Mouse (Mus musculus) MEL-GATA-1-ER (cell line): ENCODE data around the gene Scaf1.
A peak's percentile ranks its signal among the peaks of the same experiment; 100 is the strongest.

Source experiments
- DNase-seq: peaks from one replicate; pipeline ENCODE4 v3.0.0-alpha.2; 2012; ENCODE audit warnings: low read depth; ENCODE audit errors: extremely low read depth

Gene Scaf1

GRCm38 (mm10) chr7:45015344-45015956 is 713 bp downstream of the Scaf1 start:
- DNase-seq, result peak; percentile 59

GRCm38 (mm10) chr7:45014096-45014451 is 2.1 kb downstream of the Scaf1 start:
- no peak for DNase-seq

GRCm38 (mm10) chr7:45013366-45014095 is 2.6 kb downstream of the Scaf1 start:
- no peak for DNase-seq

- DNase-seq, result no peak
Observed at GRCm38 (mm10) chr7:45012824-45013223, 3.3 kb downstream of the Scaf1 start.

GRCm38 (mm10) chr7:45012011-45012410 is 4.2 kb downstream of the Scaf1 start:
- no peak for DNase-seq

- no peak for DNase-seq
Observed at GRCm38 (mm10) chr7:45008411-45008810, 7.8 kb downstream of the Scaf1 start.

- DNase-seq, result no peak
Observed at GRCm38 (mm10) chr7:45007846-45008245, 8.3 kb downstream of the Scaf1 start.

- DNase-seq, result no peak
Observed at GRCm38 (mm10) chr7:45007141-45007540, 9.0 kb downstream of the Scaf1 start.

GRCm38 (mm10) chr7:45006503-45006902 is 9.7 kb downstream of the Scaf1 start:
- DNase-seq, result no peak

- no peak for DNase-seq
Observed at GRCm38 (mm10) chr7:45005321-45005992, 10.7 kb downstream of the Scaf1 start.

- DNase-seq, result no peak
Observed at GRCm38 (mm10) chr7:45004546-45004945, 11.6 kb downstream of the Scaf1 start.

GRCm38 (mm10) chr7:45002440-45002839 is 13.7 kb downstream of the Scaf1 start:
- no peak for DNase-seq

GRCm38 (mm10) chr7:45000539-45001114 is 15.5 kb downstream of the Scaf1 start:
- DNase-seq, result no peak

- DNase-seq, result no peak
Observed at GRCm38 (mm10) chr7:44999753-45000152, 16.4 kb downstream of the Scaf1 start.

- DNase-seq, result no peak
Observed at GRCm38 (mm10) chr7:44998501-44998955, 17.6 kb downstream of the Scaf1 start, which contains the start of gene Bcl2l12. Bcl2l12 (minus strand) TSS chr7:44998712.

GRCm38 (mm10) chr7:44997940-44998428 is 18.2 kb downstream of the Scaf1 start:
- DNase-seq, result no peak

GRCm38 (mm10) chr7:44997231-44997939 is 18.8 kb downstream of the Scaf1 start, which contains the start of gene Irf3:
Irf3 (plus strand) TSS chr7:44997648.
- peak; percentile 92 for DNase-seq

- DNase-seq, result no peak
Observed at GRCm38 (mm10) chr7:44996672-44997071, 19.5 kb downstream of the Scaf1 start.

- DNase-seq, result peak; percentile 66
Observed at GRCm38 (mm10) chr7:44986879-44987718, 29.1 kb downstream of the Scaf1 start.

- peak; percentile 100 for DNase-seq
Observed at GRCm38 (mm10) chr7:44986192-44986878, 29.8 kb downstream of the Scaf1 start, which contains the start of gene Prmt1. Prmt1 (minus strand) TSS chr7:44986568.
